Mouse (Mus musculus) kidney, adult 2 months (tissue): Measurements from ENCODE around the gene Fblim1.

Experiments
- CTCF ChIP-seq: fragments of 200-500 bp; conservative IDR thresholded peaks from 2 replicates; pipeline ENCODE4 v1.5.1; 2011; ENCODE audit warnings: low read depth, mild to moderate bottlenecking, control low read depth, low read length, moderate library complexity, mixed read lengths; ENCODE audit not compliant: insufficient read depth, insufficient read length
- POLR2A ChIP-seq: fragments of 200-500 bp; IDR thresholded peaks from one replicate; pipeline ENCODE4 v1.6.1; 2011; ENCODE audit warnings: low read depth, low read length, control low read depth

- no peak for TF ChIP-seq CTCF
- TF ChIP-seq POLR2A = no peak
Observed at GRCm38 (mm10) chr4:141600364-141600763, 5.5 kb downstream of the Fblim1 start.
